Mouse (Mus musculus) skeletal muscle tissue, postnatal 0 days (tissue): ENCODE measurements around the gene Tas2r105. TPM values are rescaled to one million over a fixed set of nuclear protein-coding genes. Genes with fewer than 3 reads are reported as not detected.

ENCODE experiments used
- polyA plus RNA-seq: library from polyadenylated mRNA; unstranded; fragments of >200 nt; fragmentation: Nextera tagmentation; extraction: Ambion mirVana; gene quantifications from 2 replicates; pipeline ENCODE4 v1.2.1, GENCODE M21; 2015

Gene Tas2r105
- polyA plus RNA-seq = not detected in 2 replicates

GRCm38 (mm10) chr6:131687395-131687794 lies at the start of gene Tas2r105:
Tas2r105 (minus strand) TSS chr6:131687495.

GRCm38 (mm10) chr6:131689963-131690362 lies 2.7 kb upstream of the Tas2r105 start, which contains the start of gene Tas2r114:
Tas2r114 (minus strand) TSS chr6:131690063.

GRCm38 (mm10) chr6:131685644-131686043 lies 1.7 kb downstream of the Tas2r105 start, which contains the start of gene Tas2r104:
Tas2r104 (minus strand) TSS chr6:131685744.

GRCm38 (mm10) chr6:131678786-131679185 lies 8.5 kb downstream of the Tas2r105 start, which contains the start of gene Tas2r106:
Tas2r106 (minus strand) TSS chr6:131678886.

GRCm38 (mm10) chr6:131660049-131660448 lies 27.2 kb downstream of the Tas2r105 start, which contains the start of gene Tas2r107:
Tas2r107 (minus strand) TSS chr6:131660149.

Other genes starting within 250 kb of the Tas2r105 start
- not detected in 2 replicates for gene 5430401F13Rik, start 201.1 kb downstream of the Tas2r105 start, polyA plus RNA-seq
- gene Gm6619, start 201.1 kb downstream of the Tas2r105 start, polyA plus RNA-seq = not detected in 2 replicates
- gene Tas2r130, start 56.6 kb downstream of the Tas2r105 start, polyA plus RNA-seq = not detected in 2 replicates
- gene Tas2r107, start 27.3 kb downstream of the Tas2r105 start, polyA plus RNA-seq = not detected in 2 replicates
- gene Tas2r106, start 8.6 kb downstream of the Tas2r105 start, polyA plus RNA-seq = not detected in 2 replicates
- not detected in 2 replicates for gene Tas2r104, start 1.8 kb downstream of the Tas2r105 start, polyA plus RNA-seq
- not detected in 2 replicates for gene Tas2r114, start 2.6 kb upstream of the Tas2r105 start, polyA plus RNA-seq